Mouse (Mus musculus) CH12.LX (cell line): ENCODE data around the gene Tmem19.

Source experiments
- BHLHE40 ChIP-seq: IDR thresholded peaks from 2 replicates; pipeline ENCODE4 v1.6.1; 2011; ENCODE audit warnings: mild to moderate bottlenecking, low read depth, low read length, improper control_type of control experiment
- CTCF ChIP-seq, 2 experiments: IDR thresholded peaks in 1 of 2; conservative IDR thresholded peaks in 1 of 2; 2 replicates each; pipeline ENCODE4 v1.5.1; 2011 to 2012; ENCODE audit warnings: low read depth in 2 of 2, low read length in 2 of 2, improper control_type of control experiment in 1 of 2, inconsistent platforms in 1 of 2, mild to moderate bottlenecking in 1 of 2, moderate library complexity in 1 of 2
- EP300 ChIP-seq: IDR thresholded peaks from 2 replicates; pipeline ENCODE4 v1.6.1; 2011; ENCODE audit warnings: low read length, improper control_type of control experiment
- KAT2A ChIP-seq: IDR thresholded peaks from 2 replicates; pipeline ENCODE4 v1.6.1; 2012; ENCODE audit warnings: low read length, improper control_type of control experiment, inconsistent platforms; ENCODE audit not compliant: insufficient replicate concordance
- NELFE ChIP-seq: IDR thresholded peaks from 2 replicates; pipeline ENCODE4 v1.6.1; 2011; ENCODE audit warnings: low read depth, low read length, improper control_type of control experiment
- POLR2A ChIP-seq: IDR thresholded peaks from 2 replicates; pipeline ENCODE4 v1.6.1; 2011; ENCODE audit warnings: low read depth, mild to moderate bottlenecking, improper control_type of control experiment, low read length
- POLR2AphosphoS2 ChIP-seq: IDR thresholded peaks from 2 replicates; pipeline ENCODE4 v1.6.1; 2011; ENCODE audit warnings: low read depth, low read length, improper control_type of control experiment
- TBP ChIP-seq: conservative IDR thresholded peaks from 2 replicates; pipeline ENCODE4 v1.6.1; 2011; ENCODE audit warnings: low read depth, low read length, improper control_type of control experiment
- UBTF ChIP-seq: IDR thresholded peaks from 2 replicates; pipeline ENCODE4 v1.6.1; 2012; ENCODE audit warnings: low read depth, mild to moderate bottlenecking, inconsistent platforms, low read length, improper control_type of control experiment, moderate library complexity
- ZKSCAN1 ChIP-seq: IDR thresholded peaks from 2 replicates; pipeline ENCODE4 v1.6.1; 2012; ENCODE audit warnings: low read depth, inconsistent platforms, low read length, improper control_type of control experiment, borderline replicate concordance

- TF ChIP-seq NELFE (no peak), EP300 (no peak), CTCF (conservative IDR thresholded peaks at IDR 0.05 in 1 of 2, IDR thresholded peaks at IDR 0.05 in 1 of 2; ENCODE audit: low read depth in 2 of 2, low read length in 2 of 2) (peak; percentile 66 to 79), UBTF (no peak), KAT2A (no peak), POLR2AphosphoS2 (no peak), BHLHE40 (no peak), TBP (no peak), ZKSCAN1 (no peak), POLR2A (no peak)
Measured at GRCm38 (mm10) chr10:115406393-115406792, 44.1 kb upstream of the Tmem19 start.
